Mouse (Mus musculus) ovary, adult 18-20 months (tissue): ENCODE measurements around the gene Faap20.

ENCODE experiments used
- DNase-seq: peaks from one replicate; pipeline ENCODE4 v3.0.0; 2022; ENCODE audit warnings: low spot score, mixed read lengths

Faap20 gene

GRCm38 (mm10) chr4:155221106-155221505 lies 28.5 kb upstream of the Faap20 start:
- no peak for DNase-seq

DNA sequence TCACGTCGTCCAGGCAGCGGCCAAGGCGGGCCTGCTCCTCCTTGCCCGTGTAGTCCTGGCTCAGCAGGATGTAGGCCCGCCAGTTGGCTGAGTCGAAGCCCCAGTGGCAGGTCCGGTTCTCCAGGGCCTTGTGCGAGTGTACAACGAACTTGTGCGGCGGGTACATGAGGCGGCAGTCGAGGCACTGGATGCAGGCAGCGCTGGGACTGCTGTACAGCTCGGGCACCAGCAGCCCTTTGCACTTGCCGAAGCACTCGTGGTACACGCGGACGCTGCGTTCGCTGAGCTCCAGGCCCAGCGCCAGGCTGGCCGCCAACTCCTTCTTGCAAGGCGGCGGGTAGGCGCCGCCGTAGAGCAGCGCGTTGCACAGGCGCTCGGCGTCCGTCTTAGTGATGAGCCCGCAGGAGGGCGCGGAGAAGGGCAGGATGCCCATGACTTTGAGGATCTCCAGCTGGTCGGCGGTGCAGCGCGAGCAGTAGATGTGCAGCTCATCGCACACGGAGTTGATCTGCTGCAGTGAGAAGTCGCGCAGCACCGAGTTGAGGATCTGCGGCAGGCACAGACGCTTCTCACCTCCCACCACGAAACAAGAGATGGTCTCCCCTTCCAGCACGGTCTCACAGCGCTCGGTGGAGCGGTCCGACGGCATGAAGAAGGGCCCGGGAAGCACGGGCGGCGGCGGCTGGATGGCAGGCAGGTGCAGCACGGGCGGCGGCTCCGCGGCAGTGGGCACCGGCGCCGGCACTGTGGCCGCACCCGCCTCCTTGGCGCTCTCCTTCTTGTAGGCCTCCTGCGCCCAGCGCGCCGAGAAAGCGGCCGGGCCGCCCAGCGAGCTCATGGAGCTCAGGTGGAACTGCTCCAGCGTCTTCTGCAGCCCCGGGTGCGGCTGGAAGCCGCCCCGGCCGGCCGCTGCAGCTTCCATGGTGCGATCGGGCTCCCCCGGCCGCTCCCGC lies 27.7 kb upstream of the Faap20 start:
- peak; percentile 72 for DNase-seq

DNA sequence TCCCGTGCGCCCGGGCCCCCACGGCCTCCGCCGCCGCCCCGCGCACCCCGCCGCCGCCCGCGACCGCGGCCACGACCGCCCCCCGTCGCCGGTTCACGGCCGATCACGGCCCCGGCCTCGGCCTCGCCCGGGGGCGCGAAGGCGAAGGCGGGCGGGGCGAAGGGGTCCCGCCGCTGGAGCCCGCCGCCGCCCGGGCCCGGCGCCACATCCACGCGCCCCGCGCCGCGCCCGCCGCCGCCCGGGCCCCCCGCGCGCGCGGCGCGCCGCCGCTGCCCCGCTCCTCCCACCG lies 27.1 kb upstream of the Faap20 start, which contains the start of gene Ski:
Ski (minus strand) TSS at position 41 of the 289 bp plus-strand sequence.
- DNase-seq: no peak

- peak; percentile 99 for DNase-seq
Observed at GRCm38 (mm10) chr4:155222841-155223593, 26.6 kb upstream of the Faap20 start.

DNA sequence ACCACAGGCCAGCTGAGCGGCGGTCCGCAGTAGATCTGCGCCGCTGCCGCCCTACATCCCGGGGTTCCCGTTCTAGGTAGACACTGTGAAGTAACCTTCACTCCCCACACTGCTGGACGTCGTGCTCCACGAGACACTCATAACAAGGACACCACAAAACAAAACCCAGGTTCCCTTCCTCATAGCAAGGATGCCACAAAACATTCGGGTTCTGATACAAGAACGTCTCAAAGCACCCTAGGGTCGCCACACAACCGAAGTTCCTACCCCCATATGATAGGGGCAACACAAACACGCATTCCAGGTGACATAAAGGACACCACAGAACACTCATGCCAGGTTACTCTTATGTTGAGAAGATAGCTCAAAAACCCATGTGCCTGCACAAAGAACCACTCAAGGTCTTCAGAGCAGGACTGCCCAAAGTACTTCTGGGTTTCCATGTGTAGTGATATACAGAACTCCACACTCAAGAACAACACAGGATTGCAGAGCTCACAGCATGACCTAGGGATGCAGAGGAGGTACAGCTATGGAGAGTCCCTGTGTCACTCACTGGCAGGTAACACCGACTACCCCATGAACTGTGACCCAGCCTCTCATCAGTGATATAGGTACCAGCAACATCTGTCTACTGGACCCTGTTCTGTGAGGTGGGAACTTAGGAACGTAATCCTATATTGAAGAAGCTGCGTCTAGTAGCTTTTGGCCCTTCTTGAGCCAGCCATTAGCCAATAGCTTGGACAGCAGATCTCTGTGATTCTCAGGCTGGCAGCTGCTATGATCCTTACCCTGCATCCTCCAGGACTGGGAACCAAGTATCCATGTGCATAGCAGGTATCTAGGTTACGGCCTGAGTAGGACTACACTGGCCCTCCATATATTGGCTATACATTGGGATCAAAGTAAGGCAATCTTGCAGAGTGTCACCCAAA lies 25.7 kb upstream of the Faap20 start:
- DNase-seq: no peak

GRCm38 (mm10) chr4:155225918-155226317 lies 23.7 kb upstream of the Faap20 start:
- no peak for DNase-seq

DNA sequence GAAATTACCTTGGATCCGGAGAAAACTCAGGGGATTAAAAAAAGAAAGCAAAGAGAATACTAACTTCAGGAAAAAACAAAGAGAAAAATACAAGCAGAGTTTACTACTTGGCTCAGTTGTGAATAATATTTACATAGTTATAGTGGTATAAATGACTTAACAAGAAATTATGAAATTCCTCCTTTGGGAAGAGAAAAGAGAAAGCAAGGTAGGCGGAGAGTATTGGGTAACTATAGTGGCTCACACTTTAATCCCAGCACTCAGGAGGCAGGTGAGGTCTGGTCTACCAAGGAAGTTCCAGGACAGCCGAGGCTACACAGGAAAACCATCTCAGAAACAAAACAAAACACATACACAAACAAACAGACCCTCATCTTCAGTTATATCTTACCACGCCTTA lies 21.6 kb upstream of the Faap20 start:
- DNase-seq: no peak

GRCm38 (mm10) chr4:155228461-155228860 lies 21.1 kb upstream of the Faap20 start:
- DNase-seq: no peak

GRCm38 (mm10) chr4:155233878-155234277 lies 15.7 kb upstream of the Faap20 start:
- DNase-seq: no peak

- no peak for DNase-seq
Observed at GRCm38 (mm10) chr4:155234371-155235310, 15.0 kb upstream of the Faap20 start.

GRCm38 (mm10) chr4:155235311-155236119 lies 14.1 kb upstream of the Faap20 start:
- peak; percentile 81 for DNase-seq

DNA sequence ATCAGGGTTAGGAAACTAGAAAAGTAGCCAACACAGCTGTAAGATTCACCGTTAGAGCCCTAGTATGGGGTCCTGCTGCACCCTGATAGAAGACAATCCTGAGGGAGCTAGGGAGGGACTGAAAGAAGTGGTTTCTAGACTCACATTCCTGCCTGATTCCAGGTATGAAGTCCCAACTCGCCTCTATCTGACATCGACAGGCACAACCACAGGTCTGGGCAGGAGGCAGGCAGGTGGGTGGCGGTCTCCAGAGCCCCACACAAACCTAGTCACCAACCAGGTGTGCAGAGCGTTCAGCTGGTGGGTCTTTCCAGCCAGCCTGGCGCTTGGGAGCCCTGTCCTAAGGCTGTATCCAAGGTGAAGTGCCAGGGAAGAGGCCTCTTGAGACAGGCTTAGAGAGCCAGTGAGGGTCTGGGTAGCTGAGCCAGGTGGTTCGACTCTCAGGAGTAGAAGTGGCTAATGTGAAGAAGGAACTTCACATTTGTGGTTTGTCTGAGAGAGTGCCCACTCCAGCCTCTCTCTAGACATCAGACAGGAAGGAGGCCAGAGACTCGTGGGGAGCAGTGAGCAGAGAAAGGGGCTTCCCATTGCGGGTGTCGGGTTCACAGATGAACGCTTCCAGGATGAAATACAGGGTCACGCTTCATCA lies 12.7 kb upstream of the Faap20 start:
- DNase-seq: no peak

GRCm38 (mm10) chr4:155238276-155238675 lies 11.3 kb upstream of the Faap20 start:
- DNase-seq: no peak

GRCm38 (mm10) chr4:155239494-155239893 lies 10.1 kb upstream of the Faap20 start:
- DNase-seq: no peak

DNA sequence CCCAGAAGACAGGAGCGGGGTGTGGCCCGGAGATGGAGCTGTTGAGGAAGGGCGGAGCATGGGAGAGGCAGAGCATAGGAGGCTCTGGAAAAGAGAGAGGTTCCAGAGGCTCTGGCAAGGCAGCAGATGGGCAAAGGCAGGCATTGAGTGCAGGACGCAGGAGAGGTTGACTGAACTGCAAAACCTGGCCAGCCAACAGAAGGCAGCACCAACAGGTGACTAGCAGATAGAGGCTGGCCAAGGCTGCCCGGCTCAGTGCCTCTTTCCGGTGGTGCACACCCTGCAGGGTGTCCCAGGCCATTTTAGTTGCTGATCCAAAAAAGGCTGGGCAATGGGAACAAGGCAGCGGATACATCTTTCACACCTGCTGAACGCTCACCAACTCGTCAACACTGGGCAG lies 7.8 kb upstream of the Faap20 start:
- no peak for DNase-seq

- no peak for DNase-seq
Observed at GRCm38 (mm10) chr4:155242292-155242691, 7.3 kb upstream of the Faap20 start.

DNA sequence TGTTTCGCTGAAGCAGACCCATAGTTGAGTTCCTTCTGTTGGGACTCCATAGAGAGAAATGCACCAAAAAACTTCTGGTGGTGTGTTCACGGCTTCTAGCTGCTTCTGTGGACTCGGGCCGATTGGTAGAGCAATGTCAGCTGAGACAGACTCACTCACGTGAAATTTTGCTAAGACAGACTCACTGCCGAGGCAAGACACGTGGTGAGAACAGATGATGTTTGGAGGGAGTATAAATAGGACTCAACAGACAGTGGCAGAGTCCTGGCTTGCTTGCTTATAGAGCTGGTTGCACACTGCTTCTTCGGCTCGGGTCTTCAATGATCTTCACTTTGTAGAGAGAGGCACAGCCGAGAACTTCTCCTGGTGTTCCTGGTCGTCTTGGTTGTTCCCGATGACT lies 6.4 kb upstream of the Faap20 start:
- DNase-seq: no peak

DNA sequence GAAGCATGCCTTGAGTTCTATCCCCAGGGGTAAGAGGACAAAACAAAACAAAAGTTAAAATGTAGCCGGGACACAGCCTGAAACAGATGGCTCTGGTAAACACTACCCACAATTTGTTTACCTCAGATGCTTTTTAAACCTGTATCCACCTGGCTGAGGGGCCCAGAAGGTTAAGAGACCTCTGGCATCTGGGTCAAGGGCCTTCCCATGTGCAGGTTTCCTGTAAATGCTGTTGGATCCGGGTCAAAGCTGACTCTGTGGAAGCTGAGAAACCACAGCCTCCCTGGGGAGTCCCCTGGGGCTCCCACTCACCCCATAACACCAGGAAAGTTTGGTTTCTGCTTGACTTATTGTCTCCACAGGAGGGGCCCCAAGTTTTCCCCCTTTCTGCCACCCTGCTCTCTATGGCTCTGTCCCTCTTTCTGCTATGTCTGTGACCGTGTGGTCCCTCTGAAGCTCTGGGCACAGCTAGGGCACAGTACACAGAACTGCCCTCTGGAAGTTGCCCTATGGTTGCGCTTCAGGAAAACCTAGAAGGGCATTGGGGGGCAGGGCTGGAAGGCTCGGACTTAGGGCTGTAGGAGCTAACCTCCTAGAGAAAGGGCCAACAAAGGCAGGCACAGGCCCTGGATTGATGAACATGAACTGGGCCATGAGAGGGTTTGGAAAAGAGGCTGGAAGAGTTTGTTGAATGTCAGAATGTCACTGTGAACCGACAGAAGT lies 3.7 kb upstream of the Faap20 start:
- DNase-seq: no peak

- peak; percentile 51 for DNase-seq
Observed at GRCm38 (mm10) chr4:155246691-155247105, 2.9 kb upstream of the Faap20 start.
